Mouse (Mus musculus) gastrocnemius, adult 18-20 months (tissue): ENCODE results near the gene Fbp1. TPM values are rescaled to one million over a fixed set of nuclear protein-coding genes. Genes with fewer than 3 reads are reported as not detected.
A peak's percentile ranks its signal among the peaks of the same experiment; 100 is the strongest.
"Not testable (repeated sequence)": the region's sequence is repeated elsewhere in the genome, so short reads cannot be mapped to it uniquely, and the experiment has no call there.

Experiments used
- DNase-seq: peaks from one replicate; pipeline ENCODE4 v3.0.0; 2021; ENCODE audit warnings: low spot score
- long read RNA-seq, 2 experiments: library from polyadenylated mRNA; stranded (forward); transcript quantifications; one replicate each; pipeline ENCODE4 v2.0.0; 2021
- total RNA-seq, 2 experiments: library from RNA; stranded (reverse); gene quantifications; 2 replicates each; pipeline ENCODE4 v1.2.3; 2021

Gene Fbp1
- total RNA-seq = under 1 TPM; 0.25 to 0.36 TPM
- long read RNA-seq, experiment 1 = 0 reads
- long read RNA-seq, experiment 2 = 0 reads

DNA sequence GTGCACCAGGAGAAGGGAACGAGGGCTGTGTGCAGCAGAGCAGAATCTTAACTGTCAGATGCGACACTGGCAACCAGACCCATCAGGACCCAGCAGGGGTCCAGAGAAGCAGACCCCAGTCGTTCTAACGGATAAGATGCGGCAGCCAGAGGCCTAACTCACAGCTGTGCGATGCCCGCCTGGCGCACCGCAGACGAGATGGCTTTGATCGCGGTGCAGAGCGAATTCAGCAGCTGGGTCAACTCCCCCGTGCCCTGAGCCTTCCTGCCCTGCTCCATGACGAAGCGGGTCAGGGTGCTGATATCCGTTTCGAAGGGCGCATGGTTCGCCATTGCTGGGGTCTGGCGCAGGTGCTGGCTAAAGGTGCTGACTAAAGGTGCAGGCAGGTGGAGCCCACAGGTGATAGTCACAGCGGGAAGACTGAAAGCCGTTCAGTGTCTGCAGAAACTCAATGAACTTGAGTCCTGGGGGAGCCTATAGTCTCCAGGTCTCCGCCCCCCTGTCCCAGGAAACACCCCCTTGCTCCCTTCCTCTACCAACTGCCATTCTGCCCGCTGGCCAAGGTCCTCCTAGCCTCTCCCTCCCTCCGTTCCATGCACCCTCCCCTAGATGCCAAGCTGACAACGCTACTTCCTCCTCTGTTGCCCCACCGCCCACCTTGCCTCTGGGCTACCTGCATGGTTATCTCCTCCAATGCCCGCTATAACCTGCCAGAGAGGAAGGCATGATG, at the start of gene Fbp1:
Gene Fbp1 (minus strand): TSS at position 571 of the 730 bp plus-strand sequence.
- DNase-seq = no peak

DNA sequence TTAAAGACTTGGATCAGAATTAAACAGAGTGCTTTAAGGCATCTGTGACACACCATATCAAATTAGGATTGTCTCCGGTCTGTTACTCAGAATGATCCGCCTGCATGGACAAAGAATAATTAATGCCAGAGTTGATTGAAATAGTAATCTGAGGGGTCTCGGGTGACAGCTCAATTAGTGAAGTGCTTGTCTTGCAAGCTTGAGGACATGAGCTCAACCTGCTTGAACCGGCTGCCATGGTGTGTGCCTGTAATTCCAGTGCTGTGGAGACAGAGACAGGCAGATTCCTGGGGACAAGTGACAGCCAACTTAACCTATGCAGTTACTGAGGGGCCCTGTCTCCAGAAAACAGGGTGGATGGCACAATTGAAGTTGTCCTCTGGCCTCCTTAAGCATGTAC, 44.4 kb upstream of the Fbp1 start:
- no peak for DNase-seq

DNA sequence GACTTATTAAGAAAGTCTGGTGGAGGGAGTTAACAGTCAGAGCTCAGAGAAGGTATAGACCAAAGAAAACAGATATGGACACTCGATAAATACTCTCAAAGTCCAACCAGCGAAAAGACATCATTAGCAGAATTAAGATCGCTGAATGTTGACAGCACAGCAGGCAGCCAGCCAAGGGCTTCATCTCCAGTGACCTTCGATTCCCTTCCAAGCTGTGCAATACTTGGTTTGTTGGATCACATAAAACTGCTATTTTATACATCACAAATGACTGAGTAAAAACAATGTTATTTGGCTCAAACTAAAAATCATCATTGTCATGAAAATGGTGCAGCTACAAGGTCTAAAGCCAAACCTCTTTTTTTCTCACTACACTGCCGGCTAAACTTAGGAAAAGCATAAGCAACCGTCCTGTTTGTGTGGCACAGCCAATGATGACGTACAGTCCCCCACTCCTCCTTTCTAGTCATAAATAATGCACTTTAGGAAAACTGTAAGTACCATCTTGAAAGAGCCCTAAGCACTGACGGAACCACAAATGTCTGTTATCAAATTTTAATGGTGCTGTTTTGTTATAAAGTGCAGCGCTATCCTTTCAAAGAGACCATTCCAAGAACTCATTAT, 41.8 kb upstream of the Fbp1 start:
- no peak for DNase-seq

DNA sequence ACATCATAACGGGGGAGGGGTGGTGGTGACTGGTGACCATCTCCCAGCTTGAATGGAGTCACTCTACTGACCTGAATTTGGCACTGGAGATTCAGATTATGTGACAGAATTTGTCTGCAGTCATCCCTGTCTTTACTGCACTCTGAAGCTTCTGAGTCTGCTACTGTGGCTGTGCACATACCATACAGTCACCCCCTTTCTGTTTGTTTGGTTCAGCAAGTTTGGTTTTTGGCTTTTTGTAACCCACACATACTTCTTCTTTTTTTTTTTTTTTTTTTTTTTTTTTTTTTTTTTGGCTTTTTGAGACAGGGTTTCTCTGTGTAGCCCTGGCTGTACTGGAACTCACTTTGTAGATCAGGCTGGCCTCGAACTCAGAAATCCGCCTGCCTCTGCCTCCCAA, 41.1 kb upstream of the Fbp1 start:
- DNase-seq = not testable (repeated sequence)

DNA sequence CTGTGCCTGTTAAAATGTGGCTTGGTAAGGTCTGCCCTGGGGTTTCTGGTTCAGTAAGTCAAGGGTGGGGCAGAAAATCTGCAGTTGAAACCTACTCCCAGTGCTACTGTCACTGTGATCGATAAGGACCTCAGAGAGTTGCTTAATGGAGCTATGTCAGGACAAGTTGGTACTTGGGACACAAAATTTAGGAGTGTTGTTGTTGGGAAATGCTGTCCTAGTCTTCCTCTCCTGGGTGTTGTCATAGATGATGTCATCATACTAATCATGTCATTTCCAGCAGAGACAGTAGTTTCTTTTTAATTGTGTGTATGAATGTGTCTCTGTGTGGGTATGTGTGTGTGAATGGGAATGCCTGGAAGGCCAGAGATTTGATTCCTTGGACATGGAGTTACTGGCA, 39.4 kb upstream of the Fbp1 start:
- DNase-seq = no peak

DNA sequence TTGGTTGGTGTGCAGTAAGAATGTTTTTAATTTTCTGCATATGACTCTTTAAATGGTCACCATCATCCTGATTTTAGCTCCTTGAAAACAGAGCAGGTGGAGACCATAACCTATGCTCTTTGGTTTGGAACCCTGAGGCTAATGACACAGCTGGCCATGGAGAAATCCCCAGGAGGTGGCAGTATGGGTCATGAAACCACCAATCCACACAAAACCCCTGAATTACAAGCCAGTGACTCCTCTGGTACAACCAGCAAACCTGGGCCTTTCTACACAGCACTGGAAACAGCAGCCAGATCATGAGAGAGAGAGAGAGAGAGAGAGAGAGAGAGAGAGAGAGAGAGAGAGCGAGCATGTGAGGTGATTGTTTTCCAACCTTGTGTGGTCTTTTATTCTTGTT, 38.4 kb upstream of the Fbp1 start:
- peak; percentile 51 for DNase-seq

DNA sequence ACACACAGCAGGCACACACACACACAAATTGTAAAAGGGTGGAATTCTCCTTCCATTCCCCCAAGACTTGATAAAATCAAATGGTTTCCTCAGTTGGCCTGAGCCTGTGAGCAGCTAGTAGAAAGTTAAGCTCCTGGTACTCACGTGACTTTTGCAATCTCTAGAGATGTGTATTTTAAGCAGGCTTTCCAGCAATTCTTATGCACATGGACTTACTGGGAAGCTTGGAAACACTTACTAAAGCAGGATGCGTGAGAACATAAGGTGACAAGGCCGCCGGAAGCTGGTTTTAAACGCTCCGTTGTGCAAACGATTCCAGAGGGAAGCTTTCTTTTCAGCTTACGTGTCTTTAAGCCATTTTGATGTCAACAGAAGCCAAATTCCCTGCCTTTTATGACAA, 35.1 kb upstream of the Fbp1 start:
- DNase-seq = no peak

DNA sequence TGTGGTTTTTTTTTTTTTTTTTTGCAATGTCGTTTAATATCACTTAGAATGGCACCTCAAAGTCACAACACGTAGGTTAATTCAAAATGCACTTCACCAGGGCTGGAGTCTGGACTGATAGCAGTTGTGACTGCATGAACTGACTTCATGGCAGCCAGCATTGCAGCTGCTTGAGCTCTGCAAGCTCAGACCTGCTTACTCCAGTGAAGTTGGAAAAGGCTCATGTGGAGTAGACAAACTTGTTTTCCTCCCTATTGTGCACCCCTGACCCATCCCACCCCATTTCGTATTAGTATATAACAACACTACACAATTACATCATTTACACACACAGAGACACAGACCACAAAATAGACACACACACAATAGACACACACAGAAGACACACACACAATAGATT, 34.6 kb upstream of the Fbp1 start:
- DNase-seq = no peak

DNA sequence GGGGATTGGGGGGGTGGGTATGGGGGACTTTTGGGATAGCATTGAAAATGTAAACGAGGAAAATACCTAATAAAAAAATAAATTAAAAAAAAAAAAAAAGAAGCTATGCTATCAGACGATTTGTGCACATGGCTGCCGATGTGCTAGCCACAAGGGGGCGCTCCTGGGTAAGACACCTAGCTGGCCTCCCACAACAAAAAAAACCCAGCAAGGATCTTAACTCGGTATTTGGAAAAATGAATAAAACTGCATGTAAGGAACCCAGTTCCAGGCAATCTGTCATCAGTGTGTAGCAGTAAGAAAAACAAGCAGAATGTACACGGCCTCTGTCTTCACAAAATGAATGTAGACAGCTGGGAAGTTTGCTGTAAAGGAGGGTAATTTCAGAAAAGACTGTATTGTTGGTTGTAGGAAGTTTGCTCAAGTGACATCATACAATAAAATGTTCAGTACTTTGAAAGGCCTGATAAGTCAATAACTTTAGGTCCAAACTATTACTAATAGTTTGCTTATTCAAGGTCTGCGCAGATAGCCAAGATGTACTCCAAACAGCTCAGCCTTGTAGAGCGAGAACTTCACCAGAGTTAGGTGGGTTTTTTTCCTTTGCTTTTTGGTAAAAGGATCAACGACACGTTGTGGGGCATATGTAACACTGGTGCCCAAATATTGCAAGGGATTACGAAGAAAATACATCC, 31.7 kb upstream of the Fbp1 start:
- peak; percentile 68 for DNase-seq

DNA sequence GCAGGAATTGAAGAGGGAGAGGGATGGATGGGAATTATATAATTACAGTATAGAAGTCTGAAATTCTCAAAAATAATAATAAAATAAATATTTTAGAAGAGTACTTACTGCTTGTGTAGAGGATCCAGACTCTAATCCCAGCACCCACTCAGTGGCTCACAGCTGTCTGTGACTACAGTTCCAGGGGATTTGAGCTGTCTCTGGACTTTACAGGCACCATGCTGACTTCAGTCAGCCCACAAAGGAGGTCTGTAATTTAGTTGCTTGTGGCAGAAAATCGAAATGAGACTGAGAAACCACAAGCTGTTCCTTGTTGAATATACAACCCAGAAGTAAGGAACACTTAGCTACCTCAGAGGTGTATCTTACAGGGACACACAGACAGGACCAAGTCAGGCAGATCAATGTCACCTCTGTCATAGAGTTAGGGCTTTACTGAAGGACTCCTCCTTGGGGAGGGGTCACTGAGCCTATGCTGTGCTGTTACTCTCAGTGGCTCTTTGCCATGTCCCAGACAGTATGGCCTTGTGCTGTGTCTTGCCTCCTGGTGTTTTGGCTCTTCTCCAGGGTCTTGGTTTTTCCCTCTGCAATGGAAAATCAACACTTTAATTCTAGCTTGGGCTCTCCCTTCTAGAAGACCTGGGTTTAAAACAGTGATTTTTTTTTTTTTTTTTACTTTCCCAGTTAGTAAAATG, 29.5 kb upstream of the Fbp1 start:
- DNase-seq = no peak

DNA sequence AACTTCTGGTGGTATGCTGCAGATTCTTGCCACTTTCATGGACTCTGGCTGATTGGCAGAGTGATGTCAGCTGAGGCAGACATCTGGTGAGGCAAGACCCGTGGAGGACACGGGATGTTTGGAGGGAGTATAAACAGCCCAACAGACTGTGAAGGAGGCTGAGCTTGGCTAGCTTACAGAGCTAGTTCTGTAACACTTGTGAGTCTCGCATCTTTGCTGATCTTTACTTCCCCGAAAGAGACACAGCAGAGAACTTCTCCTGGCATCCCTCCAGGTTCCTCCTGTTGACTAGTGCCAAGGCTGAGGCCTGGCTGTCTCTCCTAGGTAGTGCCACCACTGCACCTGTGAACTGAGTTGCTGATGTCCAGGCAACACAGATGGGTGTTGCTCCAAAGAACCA, 28.6 kb upstream of the Fbp1 start:
- DNase-seq = no peak

DNA sequence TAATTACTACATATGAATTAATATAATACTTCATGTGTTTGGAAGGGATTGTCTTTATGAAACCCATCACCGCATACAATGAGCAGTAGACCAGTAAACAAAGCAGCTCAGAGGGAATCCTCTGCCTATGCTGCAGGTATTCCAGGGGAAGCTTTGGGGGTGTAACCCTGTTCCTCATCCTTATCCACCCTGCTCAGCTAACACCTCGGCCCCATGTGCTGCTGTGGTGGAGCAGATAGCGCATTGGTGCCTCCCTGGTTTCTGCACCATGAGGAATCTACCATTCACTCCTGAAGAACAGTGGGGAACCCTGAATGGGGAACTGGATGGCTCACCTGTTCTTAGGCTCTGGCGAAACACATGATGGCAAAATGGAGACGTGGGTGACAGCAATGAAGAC, 23.5 kb upstream of the Fbp1 start:
- DNase-seq = no peak

DNA sequence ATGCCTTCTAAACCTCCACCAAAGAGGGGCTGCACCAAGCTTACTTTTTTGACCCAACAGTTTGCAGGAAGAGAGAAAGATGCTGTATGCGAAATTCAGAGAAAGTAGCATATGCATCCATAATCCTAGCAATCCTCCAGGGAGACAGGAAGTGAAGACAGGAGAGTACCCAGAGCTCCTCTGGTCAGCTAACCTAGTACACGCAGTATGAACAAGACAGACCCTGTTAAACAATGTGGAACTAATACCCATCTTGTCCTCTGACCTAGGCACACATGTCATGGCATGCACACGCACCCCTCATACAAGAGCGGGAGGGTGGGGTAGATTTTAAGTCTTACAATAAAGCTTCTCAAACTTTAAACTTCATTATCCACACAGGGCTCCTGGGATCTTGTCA, 22.1 kb upstream of the Fbp1 start:
- DNase-seq = no peak

DNA sequence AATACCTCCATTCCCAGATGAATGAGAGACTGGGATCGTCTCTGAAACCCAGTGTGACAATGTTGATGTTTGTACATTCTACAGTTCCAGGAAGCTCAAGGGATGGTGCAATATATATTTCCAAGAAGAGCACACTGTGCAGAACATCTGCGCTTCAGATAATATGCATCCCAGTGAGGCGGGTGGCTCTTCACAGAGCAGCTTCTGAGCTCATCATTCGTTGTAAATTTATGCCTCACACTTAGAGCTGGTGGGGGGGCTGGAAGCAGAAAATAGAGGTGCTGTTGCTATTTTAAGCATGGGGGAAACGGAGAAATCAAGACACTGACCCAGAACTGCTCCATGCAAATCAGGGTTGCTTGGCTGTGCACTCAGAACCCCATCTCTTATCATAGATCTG, 21.7 kb upstream of the Fbp1 start:
- no peak for DNase-seq

DNA sequence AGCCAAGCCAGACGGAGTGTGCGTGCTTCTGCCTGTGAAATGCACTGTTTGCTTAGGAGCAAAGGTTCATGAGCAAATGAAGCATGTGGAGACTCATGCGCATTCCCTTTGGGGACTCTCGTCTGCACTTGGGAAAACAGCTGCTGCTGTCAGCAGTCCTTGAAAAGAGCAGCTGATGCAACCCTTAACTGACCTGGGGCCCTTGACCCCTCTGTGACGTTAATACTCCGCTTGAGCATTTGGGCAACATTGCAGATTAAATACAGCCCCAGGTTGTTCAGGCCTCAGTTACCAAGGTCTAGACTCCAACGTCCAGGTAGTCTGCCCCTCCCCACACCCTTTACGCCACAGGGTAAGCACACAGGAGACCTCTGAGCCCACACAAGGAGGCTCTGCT, 20.1 kb upstream of the Fbp1 start:
- peak; percentile 4 for DNase-seq

DNA sequence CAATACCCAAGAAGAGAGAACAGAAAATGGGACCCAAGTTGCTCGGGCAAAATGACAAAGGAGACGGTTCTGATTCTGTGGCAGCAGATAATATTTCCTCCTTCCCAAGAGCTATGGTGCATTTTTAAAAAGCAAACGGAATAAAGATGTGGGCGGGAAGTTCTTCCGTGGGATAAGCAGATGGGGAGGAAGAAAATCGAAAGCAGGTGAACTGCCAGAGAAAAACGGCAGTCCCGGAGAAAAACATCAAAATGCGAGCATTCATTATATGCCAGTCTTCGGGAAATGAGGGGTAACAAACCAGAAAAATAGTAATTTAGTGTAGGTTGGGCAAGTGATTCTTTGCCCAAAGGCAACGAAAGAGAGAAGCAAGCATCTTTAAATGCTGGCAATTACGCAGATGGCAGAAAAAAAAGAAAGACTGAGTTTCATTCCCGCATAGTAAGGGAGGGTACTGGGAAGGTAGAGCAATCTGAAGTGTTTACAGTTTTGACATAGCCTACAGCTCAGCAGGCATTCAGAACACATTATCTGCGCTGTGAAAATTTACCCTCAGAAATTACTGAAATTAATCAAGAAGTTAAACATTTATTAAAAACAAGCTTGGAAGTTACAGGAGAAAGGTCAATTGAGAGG, 19.6 kb upstream of the Fbp1 start:
- DNase-seq = no peak

DNA sequence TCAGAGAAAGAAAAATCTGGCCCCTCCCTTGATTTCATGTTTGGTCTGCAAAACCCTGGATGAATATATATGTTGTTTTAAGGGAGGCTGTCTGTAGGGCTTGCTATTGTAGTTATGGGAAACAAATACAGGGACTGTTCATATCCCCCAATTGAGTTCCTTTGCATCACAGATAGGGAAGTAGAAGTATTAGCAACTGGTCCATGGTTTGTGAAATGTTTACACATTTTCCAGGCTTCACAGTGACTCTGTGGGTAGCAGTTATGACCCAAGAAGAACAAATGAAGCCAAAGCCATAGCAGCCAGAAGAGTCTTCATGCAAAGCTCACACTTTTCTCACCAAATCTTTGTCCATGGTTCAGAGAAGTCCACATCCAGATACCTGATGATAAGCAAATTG, 13.1 kb upstream of the Fbp1 start:
- no peak for DNase-seq

DNA sequence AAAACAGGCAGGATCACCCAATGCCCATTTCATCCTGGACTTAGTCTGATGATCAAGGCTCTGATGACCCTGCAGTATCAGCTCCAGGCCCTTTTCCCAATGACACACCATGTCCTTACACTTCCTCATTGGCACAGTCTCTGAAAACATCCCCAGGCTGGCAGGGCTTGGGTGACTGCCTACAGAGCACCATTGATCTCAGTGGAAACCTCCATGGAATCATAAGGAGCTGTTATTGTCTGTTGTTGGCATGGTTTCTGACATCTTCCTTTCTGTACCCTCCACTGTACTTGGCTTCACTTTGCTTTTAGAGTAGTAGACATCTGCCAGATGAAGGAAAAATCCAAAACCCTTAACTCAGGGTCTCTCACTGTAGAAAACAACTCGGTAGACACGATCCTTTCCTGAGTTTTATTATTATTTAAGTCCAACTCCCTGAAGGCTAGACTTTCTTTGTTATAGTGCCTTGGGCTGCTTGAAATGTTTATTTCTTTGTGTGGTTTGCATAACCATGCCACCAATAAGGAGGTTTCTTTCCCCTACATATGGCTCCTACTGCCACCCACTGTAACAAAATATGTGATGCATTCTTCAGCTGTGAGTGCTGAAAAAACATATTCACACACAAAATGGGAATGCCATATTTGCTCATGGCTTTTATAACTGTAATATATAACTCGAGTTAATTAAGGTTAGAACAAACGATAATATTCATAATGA, 10.0 kb upstream of the Fbp1 start:
- DNase-seq = no peak

DNA sequence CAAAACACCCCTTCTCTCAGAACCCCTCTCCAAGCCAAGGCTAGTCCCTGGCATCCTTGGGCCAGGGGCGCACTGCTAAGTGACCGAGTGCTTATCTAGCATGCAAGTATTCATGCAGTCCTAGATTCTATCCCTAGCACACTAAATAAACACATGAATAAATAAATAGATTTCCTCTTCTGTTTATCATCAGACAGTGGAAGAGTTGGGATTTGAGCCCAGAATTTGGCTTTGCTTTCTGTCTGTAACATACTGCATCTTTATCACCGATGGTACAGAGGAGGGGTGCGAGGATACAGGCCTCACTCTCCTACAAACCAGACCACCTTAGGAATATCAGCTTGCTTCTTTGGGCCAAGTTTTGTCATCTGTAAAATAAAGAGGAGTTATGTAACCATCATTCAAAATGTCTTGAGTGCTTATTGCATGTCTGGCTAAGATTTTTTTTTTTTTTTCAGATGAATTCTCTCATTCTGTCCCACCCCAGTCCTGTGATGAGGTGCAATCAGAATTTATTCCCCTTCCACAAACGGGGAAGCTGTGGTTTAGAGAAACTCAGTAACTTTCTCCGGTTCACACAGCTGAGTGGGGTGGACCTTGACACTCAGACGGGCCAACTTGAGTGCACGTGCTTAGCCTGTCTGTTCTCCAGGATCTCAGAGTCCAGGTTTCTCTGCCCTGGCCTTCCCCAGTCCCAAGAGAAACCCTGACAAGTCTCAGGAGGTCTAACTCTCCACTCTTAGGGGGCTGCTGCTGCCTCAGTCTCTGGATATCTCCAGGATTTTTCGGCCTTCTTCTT, 5.2 kb upstream of the Fbp1 start:
- DNase-seq = no peak

DNA sequence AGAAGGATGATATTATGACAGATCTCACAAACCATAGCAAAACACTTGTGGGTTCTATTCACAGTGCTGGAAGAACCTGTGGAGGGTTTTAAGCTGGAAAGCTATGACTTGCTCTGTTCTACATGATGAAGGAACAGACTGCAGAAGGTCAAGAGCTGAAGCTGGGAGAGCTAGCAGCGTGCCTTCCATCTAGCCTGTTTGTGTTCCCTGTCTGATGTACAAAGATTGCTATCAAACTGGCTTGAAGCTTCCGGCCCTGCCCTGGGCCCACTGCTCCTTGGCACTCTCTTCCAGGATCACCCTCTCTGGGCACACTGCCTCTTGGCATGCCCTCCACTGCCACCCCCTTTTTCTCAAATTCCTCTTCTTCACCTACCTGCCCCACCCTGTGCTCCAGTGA, 1.2 kb upstream of the Fbp1 start:
- no peak for DNase-seq
